ENCODE assay signal across 10 mouse cellular contexts in genomic region chr4:125780921-125781487, GRCm38 (mm10).
DNase-seq lines count a peak whose midpoint lies in the region; TF ChIP-seq lines count a peak whose summit lies in the region.
"Had no signal": no experiment of that assay in that cellular context is flagged by ENCODE, and none has a peak within 500 bp of the region (broad histone marks: within the 10 kb centered on the region; RNA-seq: fewer than 3 reads in every experiment).

No protein-coding gene starts in this region.

- peak; percentile 24 to 27 for DNase-seq in cerebellum, postnatal 10 days
- no peak for DNase-seq in cerebellum, adult 8-10 months
- peak; percentile 55 for DNase-seq in hindbrain, embryonic 10.5 days (ENCODE audit: low spot score)
- peak; percentile 57 to 63 for DNase-seq in left cerebral cortex, adult 2 months (ENCODE audit: extremely low spot score in 1 of 2, low spot score in 2 of 2)
- DNase-seq in right cerebral cortex, adult 18-20 months = peak; percentile 85
- no peak for DNase-seq in cerebellum, postnatal 36 days
- DNase-seq in kidney, adult 18-20 months = no peak
- DNase-seq in lung, postnatal 10 days = no peak
- DNase-seq: kidney, postnatal 14 days; lung, postnatal 36 days had no signal

- no peaks in the 10 kb centered on the region for H3K36me3 ChIP-seq in hindbrain, embryonic 10.5 days

- TF ChIP-seq CTCF in left cerebral cortex, adult 2 months (IDR thresholded peaks at IDR 0.05) = no peak

- peaks cover 54% of the 10 kb centered on the region for H3K4me1 ChIP-seq in hindbrain, embryonic 10.5 days (replicated peaks)

- peak overlapping the region; percentile 79 for H3K27ac ChIP-seq in hindbrain, embryonic 10.5 days
- H3K27ac ChIP-seq in left cerebral cortex, adult 2 months = peak overlapping the region; percentile 28; the same call in 1 of the 2 replicates

- WGBS in hindbrain, embryonic 10.5 days = 6% methylated on average over 12 of the region's 12 CpGs

- H3K27me3 ChIP-seq in hindbrain, embryonic 10.5 days (ENCODE audit: insufficient read depth, poor library complexity, severe bottlenecking) = peaks cover 43% of the 10 kb centered on the region

- no peaks in the 10 kb centered on the region for H3K9me3 ChIP-seq in hindbrain, embryonic 10.5 days

- intact Hi-C loops in left cerebral cortex, adult 2 months (cut with DNase I) = loop anchor here (2.0 to 5.0 kb wide), 2 partner anchors 34 to 384 kb away; no protein-coding TSS in a partner anchor

- H3K4me3 ChIP-seq in hindbrain, embryonic 10.5 days = peak overlapping the region; percentile 12; the same call in 1 of the 2 replicates
- no peak overlapping the region for H3K4me3 ChIP-seq in left cerebral cortex, adult 2 months

Comparison
In these comparisons a context has a peak if more than half of its experiments do, and no peak if none do; other contexts are left out.
1. DNase-seq: peak in cerebellum, postnatal 10 days (2 of 2), hindbrain, embryonic 10.5 days (single experiment), left cerebral cortex, adult 2 months (2 of 2) and right cerebral cortex, adult 18-20 months (single experiment); none in cerebellum, adult 8-10 months (single experiment), cerebellum, postnatal 36 days (0 of 2), kidney, adult 18-20 months (single experiment) and lung, postnatal 10 days (single experiment).